Mouse (Mus musculus) neural tube, embryonic 11.5 days (tissue): ENCODE data around the gene Tango2. TPM values are rescaled to one million over a fixed set of nuclear protein-coding genes. Genes with fewer than 3 reads are reported as not detected.

ENCODE experiments used
- ATAC-seq: fragments of 200-750 bp; cut with Nextera tagmentation; 2 replicates; pipeline ENCODE4 v1.8.0; 2017; ENCODE audit warnings: moderate number of reproducible peaks, mild to moderate bottlenecking, moderate TSS enrichment, moderate library complexity; ENCODE audit not compliant: insufficient read depth, low FRiP score, low TSS enrichment
- DNase-seq: peaks from one replicate; pipeline ENCODE4 v3.0.0-alpha.2; 2015; ENCODE audit warnings: low spot score
- H3K27ac ChIP-seq: fragments of 300-500 bp; sonication (generic); 2 replicates; pipeline ENCODE4 v1.5.1; 2014; ENCODE audit warnings: low read depth, mild to moderate bottlenecking, low read length
- H3K27me3 ChIP-seq: fragments of 300-500 bp; sonication (generic); 2 replicates; pipeline ENCODE4 v1.6.1; 2014; ENCODE audit warnings: mild to moderate bottlenecking, low read length, mixed read lengths; ENCODE audit not compliant: control insufficient read depth, insufficient read depth
- H3K36me3 ChIP-seq: fragments of 300-500 bp; sonication (generic); 2 replicates; pipeline ENCODE4 v1.6.1; 2014; ENCODE audit warnings: mild to moderate bottlenecking, low read length, moderate library complexity, mixed read lengths; ENCODE audit not compliant: control insufficient read depth, insufficient read depth
- H3K4me1 ChIP-seq: fragments of 300-500 bp; sonication (generic); 2 replicates; pipeline ENCODE4 v1.6.1; 2014; ENCODE audit warnings: low read length, mixed read lengths; ENCODE audit not compliant: control insufficient read depth, insufficient read depth
- H3K4me2 ChIP-seq: fragments of 300-500 bp; sonication (generic); 2 replicates; pipeline ENCODE4 v1.6.1; 2014; ENCODE audit warnings: low read depth, mild to moderate bottlenecking, moderate library complexity
- H3K4me3 ChIP-seq: fragments of 300-500 bp; sonication (generic); 2 replicates; pipeline ENCODE4 v1.5.1; 2014; ENCODE audit warnings: low read depth, low read length
- H3K9ac ChIP-seq: fragments of 300-500 bp; sonication (generic); 2 replicates; pipeline ENCODE4 v1.6.1; 2014; ENCODE audit warnings: mild to moderate bottlenecking, low read length
- H3K9me3 ChIP-seq: fragments of 300-500 bp; sonication (generic); 2 replicates; pipeline ENCODE4 v1.6.1; 2016; ENCODE audit warnings: low read length; ENCODE audit not compliant: control insufficient read depth
- WGBS: fragments of 180-500 bp; shearing (Covaris S2); extraction: QIAGEN DNeasy Blood & Tissue Kit; methylation state at CpG from one replicate; pipeline ENCODE4 v1.1.7; 2014; 5-methylcytosine and 5-hydroxymethylcytosine counted together
- polyA plus RNA-seq: library from polyadenylated mRNA; unstranded; fragments of >200 nt; fragmentation: Nextera tagmentation; extraction: Ambion mirVana; gene quantifications from 2 replicates; pipeline ENCODE4 v1.2.1, GENCODE M21; 2014

Tango2 gene
- polyA plus RNA-seq, 1 experiment from 2014 or later, result 49.8 TPM

DNA sequence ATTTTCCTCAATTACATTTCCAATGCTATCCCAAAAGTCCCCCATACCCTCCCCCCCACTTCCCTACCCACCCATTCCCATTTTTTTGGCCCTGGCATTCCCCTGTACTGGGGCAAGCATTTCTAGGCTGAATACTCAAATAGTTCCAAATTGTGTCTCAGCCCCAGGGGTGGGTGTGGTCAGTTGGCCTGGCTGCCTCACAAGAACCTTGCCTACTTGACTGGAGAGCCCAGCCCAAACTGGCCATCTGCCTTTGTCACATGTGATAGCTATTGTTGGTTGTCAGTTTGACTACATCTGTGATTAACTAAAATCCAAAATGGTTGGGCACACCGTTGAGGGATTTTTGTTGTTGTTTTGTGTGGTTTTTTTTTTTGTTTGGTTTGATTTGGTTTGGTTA lies 9.1 kb upstream of the Tango2 start:
- Histone ChIP-seq H3K9me3 (no peaks in the 10 kb centered on the region), H3K4me2 (no peak overlapping the region), H3K27ac (no peak overlapping the region), H3K9ac (no peak overlapping the region), H3K4me1 (no peaks in the 10 kb centered on the region), H3K36me3 (no peaks in the 10 kb centered on the region), H3K27me3 (no peaks in the 10 kb centered on the region), H3K4me3 (no peak overlapping the region)
- 87% methylated on average over 1 of the region's 1 CpGs for WGBS
- DNase-seq, result no peak
- ATAC-seq, result no peak

- DNase-seq (no peak), ATAC-seq (no peak)
- Histone ChIP-seq H3K4me1 (no peaks in the 10 kb centered on the region), H3K4me3 (no peak overlapping the region), H3K9me3 (no peaks in the 10 kb centered on the region), H3K27me3 (peaks cover 4% of the 10 kb centered on the region; the same call in 1 of the 2 replicates), H3K4me2 (no peak overlapping the region), H3K27ac (no peak overlapping the region), H3K36me3 (no peaks in the 10 kb centered on the region), H3K9ac (no peak overlapping the region)
- WGBS, result 83% methylated on average over 1 of the region's 1 CpGs
These were observed 5.2 kb upstream of the Tango2 start for GRCm38 (mm10) chr16:18353106-18353505.

DNA sequence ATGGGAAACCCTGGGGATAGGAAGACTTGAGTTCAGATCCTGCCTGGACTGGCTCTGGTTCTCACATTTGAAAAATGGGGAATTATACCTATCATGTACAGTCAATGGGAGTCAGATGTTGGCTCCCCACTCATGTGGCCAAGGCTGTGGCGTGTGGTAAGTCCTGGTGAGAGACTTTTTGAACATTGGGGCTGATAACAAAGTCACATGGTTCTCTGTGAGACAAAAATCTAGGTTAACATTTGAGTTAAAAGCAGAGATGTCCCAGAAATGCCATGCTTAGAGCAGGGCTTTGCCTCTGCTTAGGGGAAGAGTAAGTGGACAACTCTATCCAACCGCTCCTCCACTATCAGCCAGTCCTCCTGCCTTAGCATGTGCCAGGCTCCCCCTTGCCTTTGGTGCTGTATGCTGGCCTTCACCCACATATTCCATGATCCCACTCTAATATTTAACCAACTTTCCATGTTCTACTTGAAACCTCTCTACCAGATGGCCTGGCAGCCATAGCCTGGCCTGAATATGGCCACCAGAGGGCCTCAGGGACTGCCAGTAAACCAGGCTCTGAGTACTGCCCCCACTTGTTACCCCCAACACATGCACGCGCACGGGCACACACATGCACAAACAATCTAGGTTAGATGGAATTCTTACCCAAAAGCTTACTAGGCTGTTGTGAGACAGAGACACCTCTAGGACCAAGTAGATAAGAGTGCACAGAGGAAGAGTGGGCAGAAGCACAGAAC lies 3.6 kb upstream of the Tango2 start:
- Histone ChIP-seq H3K4me1 (no peaks in the 10 kb centered on the region), H3K36me3 (no peaks in the 10 kb centered on the region), H3K9me3 (no peaks in the 10 kb centered on the region), H3K4me3 (no peak overlapping the region), H3K27me3 (peaks cover 4% of the 10 kb centered on the region; the same call in 1 of the 2 replicates), H3K4me2 (no peak overlapping the region), H3K27ac (no peak overlapping the region), H3K9ac (no peak overlapping the region)
- WGBS, result 68% methylated on average over 5 of the region's 5 CpGs
- DNase-seq (peak; percentile 37), ATAC-seq (no peak)

GRCm38 (mm10) chr16:18349761-18350325 lies 1.9 kb upstream of the Tango2 start:
- no peak overlapping the region for H3K4me3 ChIP-seq
- WGBS, result 79% methylated on average over 12 of the region's 12 CpGs

GRCm38 (mm10) chr16:18348601-18349175 lies 785 bp upstream of the Tango2 start:
- peaks cover 4% of the 10 kb centered on the region; the same call in 1 of the 2 replicates for H3K27me3 ChIP-seq
- peak; percentile 51 for DNase-seq
- no peaks in the 10 kb centered on the region for H3K9me3 ChIP-seq
- ATAC-seq, result peak; percentile 0; the same call in 1 of the 2 replicates
- H3K4me1 ChIP-seq, result peaks cover 5% of the 10 kb centered on the region; the same call in 1 of the 2 replicates
- peak overlapping the region; percentile 67 for H3K4me3 ChIP-seq
- no peaks in the 10 kb centered on the region for H3K36me3 ChIP-seq
- WGBS, result under 1% methylated on average over 28 of the region's 28 CpGs
- H3K4me2 ChIP-seq, result peak overlapping the region; percentile 82
- no peak overlapping the region for H3K27ac ChIP-seq
- H3K9ac ChIP-seq, result peak overlapping the region; percentile 73

More at GRCm38 (mm10) chr16:18349761-18350325, 1.9 kb upstream of the Tango2 start:
- no peak for ATAC-seq
- H3K9me3 ChIP-seq, result no peaks in the 10 kb centered on the region
- no peak overlapping the region for H3K27ac ChIP-seq
- H3K9ac ChIP-seq, result no peak overlapping the region; the same call in 1 of the 2 replicates
- DNase-seq, result no peak
- no peak overlapping the region for H3K4me2 ChIP-seq
- H3K36me3 ChIP-seq, result no peaks in the 10 kb centered on the region
- H3K27me3 ChIP-seq, result peaks cover 4% of the 10 kb centered on the region; the same call in 1 of the 2 replicates
- H3K4me1 ChIP-seq, result no peaks in the 10 kb centered on the region

DNA sequence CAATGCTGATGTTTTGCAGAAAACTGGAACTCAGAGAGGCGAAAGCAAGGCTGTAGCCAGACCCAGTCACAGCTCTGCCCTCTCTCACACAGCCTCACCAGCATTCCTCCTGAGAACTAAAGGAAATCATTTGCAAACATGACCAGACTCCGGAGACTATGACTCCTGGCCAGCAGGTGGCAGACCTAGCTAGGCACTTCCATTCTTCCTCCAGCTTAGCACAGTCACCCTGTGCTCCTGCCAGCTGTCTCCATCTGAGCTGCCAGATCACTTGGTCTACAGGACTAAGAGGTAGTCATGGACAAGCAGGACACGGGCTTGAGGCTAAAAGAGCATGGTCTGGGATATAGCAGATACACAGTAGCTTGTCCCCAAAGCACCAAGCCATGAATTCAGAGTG lies 2.7 kb downstream of the Tango2 start:
- peaks cover 4% of the 10 kb centered on the region; the same call in 1 of the 2 replicates for H3K27me3 ChIP-seq
- H3K4me2 ChIP-seq, result no peak overlapping the region
- no peak overlapping the region for H3K27ac ChIP-seq

DNA sequence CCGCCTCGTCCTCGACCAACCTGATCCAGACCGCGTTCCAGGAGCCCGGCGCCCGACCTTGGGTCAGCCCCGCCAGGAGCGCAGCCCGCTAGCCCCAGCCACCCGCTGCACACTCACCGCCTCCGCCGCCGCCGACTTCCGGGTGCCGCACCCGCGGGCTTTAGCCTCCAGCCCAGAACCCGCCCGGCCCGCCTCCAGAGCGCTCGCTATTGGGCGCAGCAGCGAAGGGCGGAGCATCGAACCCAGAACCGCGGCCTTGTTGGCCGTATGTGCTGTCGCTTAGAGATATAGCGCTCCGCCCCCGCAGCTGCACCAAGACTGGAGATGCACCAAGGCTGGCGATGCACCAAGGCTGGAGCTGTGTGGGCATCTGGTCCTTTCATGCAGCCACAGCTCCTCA lies 4.1 kb downstream of the Tango2 start:
- Histone ChIP-seq H3K4me1 (peaks cover 11% of the 10 kb centered on the region; the same call in 1 of the 2 replicates), H3K9me3 (no peaks in the 10 kb centered on the region), H3K27me3 (no peaks in the 10 kb centered on the region), H3K9ac (peak overlapping the region; percentile 59), H3K27ac (peak overlapping the region; percentile 35; the same call in 1 of the 2 replicates), H3K36me3 (no peaks in the 10 kb centered on the region), H3K4me2 (peak overlapping the region; percentile 74), H3K4me3 (peak overlapping the region; percentile 48)
- peak; percentile 87 for ATAC-seq
- 0% methylated on average over 38 of the region's 38 CpGs for WGBS
- peak; percentile 98 for DNase-seq

More for the DNA sequence above, 2.7 kb downstream of the Tango2 start:
- ATAC-seq (peak; percentile 32; the same call in 1 of the 2 replicates), DNase-seq (peak; percentile 86)
- H3K4me1 ChIP-seq, result peaks cover 11% of the 10 kb centered on the region; the same call in 1 of the 2 replicates
- no peak overlapping the region for H3K4me3 ChIP-seq
- H3K9ac ChIP-seq, result no peak overlapping the region
- H3K36me3 ChIP-seq, result no peaks in the 10 kb centered on the region
- no peaks in the 10 kb centered on the region for H3K9me3 ChIP-seq
- 5% methylated on average over 3 of the region's 3 CpGs for WGBS

- H3K27me3 ChIP-seq, result no peaks in the 10 kb centered on the region
- H3K4me3 ChIP-seq, result peak overlapping the region; percentile 48
- H3K36me3 ChIP-seq, result no peaks in the 10 kb centered on the region
- H3K9ac ChIP-seq, result peak overlapping the region; percentile 59
- DNase-seq (no peak), ATAC-seq (no peak)
- no peak overlapping the region for H3K27ac ChIP-seq
- H3K9me3 ChIP-seq, result no peaks in the 10 kb centered on the region
- WGBS, result 49% methylated on average over 9 of the region's 9 CpGs
- peak overlapping the region; percentile 74 for H3K4me2 ChIP-seq
- H3K4me1 ChIP-seq, result peaks cover 11% of the 10 kb centered on the region; the same call in 1 of the 2 replicates
These were observed 5.0 kb downstream of the Tango2 start for GRCm38 (mm10) chr16:18342650-18343570.
